Mouse (Mus musculus) embryo, embryonic 11.5 days (tissue): ENCODE data around the gene Gm3573.
"Not testable (repeated sequence)": the region's sequence is repeated elsewhere in the genome, so short reads cannot be mapped to it uniquely, and the experiment has no call there.

Source experiments
- DNase-seq: peaks from one replicate; pipeline ENCODE4 v3.0.0-alpha.2; 2012; ENCODE audit warnings: low read depth, low spot score

The Gm3573 gene

GRCm38 (mm10) chr14:42190691-42191090 is at the start of gene Gm3573:
TSS of gene Gm3573 (minus strand) at chr14:42190791.
- DNase-seq: not testable (repeated sequence)

- DNase-seq: not testable (repeated sequence)
These were observed 26.4 kb upstream of the Gm3573 start for GRCm38 (mm10) chr14:42216766-42217537.

- not testable (repeated sequence) for DNase-seq
These were observed 6.7 kb downstream of the Gm3573 start for GRCm38 (mm10) chr14:42183936-42184335.

- DNase-seq: not testable (repeated sequence)
These were observed 28.1 kb downstream of the Gm3573 start, which contains the start of gene Gm17027 for GRCm38 (mm10) chr14:42162522-42162921. TSS of gene Gm17027 (minus strand) at chr14:42162622.
